Mouse (Mus musculus): ENCODE data around the gene Tmem82. TPM values are rescaled to one million over a fixed set of nuclear protein-coding genes. Genes with fewer than 3 reads are reported as not detected.
A peak's percentile ranks its signal among the peaks of the same experiment; 100 is the strongest.

Tmem82 gene
- polyA plus RNA-seq, 1 experiment from 2014 or later, result 0.65 TPM

GRCm38 (mm10) chr4:141581051-141581450, 37.4 kb downstream of the Tmem82 start:
- Histone ChIP-seq H3K4me1 (no peaks in the 10 kb centered on the region), H3K9me3 (no peaks in the 10 kb centered on the region), H3K4me3 (no peak overlapping the region), H3K27me3 (replicated peaks) (no peaks in the 10 kb centered on the region), H3K27ac (no peak overlapping the region), H3K9ac (no peak overlapping the region), H3K36me3 (replicated peaks) (no peaks in the 10 kb centered on the region), H3K4me2 (no peak overlapping the region)
- ATAC-seq (replicated peaks), result no peak
- WGBS, result 78% methylated on average over 13 of the region's 13 CpGs

GRCm38 (mm10) chr4:141578833-141579232, 39.6 kb downstream of the Tmem82 start:
- no peak for ATAC-seq (replicated peaks)
- no peak overlapping the region for H3K4me2 ChIP-seq

GRCm38 (mm10) chr4:141576877-141577276, 41.6 kb downstream of the Tmem82 start:
- Histone ChIP-seq H3K27ac (no peak overlapping the region), H3K4me2 (no peak overlapping the region), H3K4me3 (no peak overlapping the region), H3K9ac (no peak overlapping the region), H3K36me3 (replicated peaks) (no peaks in the 10 kb centered on the region), H3K9me3 (no peaks in the 10 kb centered on the region), H3K4me1 (0 out of 2 replicates have a peak, but pooled peaks cover 3% of the 10 kb centered on the region), H3K27me3 (replicated peaks) (no peaks in the 10 kb centered on the region)
- 95% methylated on average over 7 of the region's 7 CpGs for WGBS
- ATAC-seq (replicated peaks), result no peak

More at GRCm38 (mm10) chr4:141578833-141579232, 39.6 kb downstream of the Tmem82 start:
- 78% methylated on average over 3 of the region's 3 CpGs for WGBS
- H3K9me3 ChIP-seq, result no peaks in the 10 kb centered on the region
- H3K27ac ChIP-seq, result no peak overlapping the region
- H3K27me3 ChIP-seq (replicated peaks), result no peaks in the 10 kb centered on the region
- H3K36me3 ChIP-seq (replicated peaks), result no peaks in the 10 kb centered on the region
- H3K4me3 ChIP-seq, result no peak overlapping the region
- no peak overlapping the region for H3K9ac ChIP-seq
- 0 out of 2 replicates have a peak, but pooled peaks cover 3% of the 10 kb centered on the region for H3K4me1 ChIP-seq

GRCm38 (mm10) chr4:141576404-141576803, 42.0 kb downstream of the Tmem82 start:
- no peak for ATAC-seq (replicated peaks)
- Histone ChIP-seq H3K9me3 (no peaks in the 10 kb centered on the region), H3K27ac (no peak overlapping the region), H3K27me3 (replicated peaks) (no peaks in the 10 kb centered on the region), H3K4me2 (no peak overlapping the region), H3K4me3 (no peak overlapping the region), H3K4me1 (0 out of 2 replicates have a peak, but pooled peaks cover 3% of the 10 kb centered on the region), H3K9ac (no peak overlapping the region), H3K36me3 (replicated peaks) (no peaks in the 10 kb centered on the region)
- WGBS, result 89% methylated on average over 11 of the region's 11 CpGs

- Histone ChIP-seq H3K9me3 (no peaks in the 10 kb centered on the region), H3K4me2 (no peak overlapping the region), H3K9ac (no peak overlapping the region), H3K4me3 (no peak overlapping the region), H3K36me3 (replicated peaks) (no peaks in the 10 kb centered on the region), H3K4me1 (0 out of 2 replicates have a peak, but pooled peaks cover 3% of the 10 kb centered on the region), H3K27ac (no peak overlapping the region), H3K27me3 (replicated peaks) (no peaks in the 10 kb centered on the region)
- ATAC-seq (replicated peaks), result peak; percentile 70
- 41% methylated on average over 27 of the region's 27 CpGs for WGBS
Observed at GRCm38 (mm10) chr4:141574789-141575702, 43.4 kb downstream of the Tmem82 start.

- 0 out of 2 replicates have a peak, but pooled peaks cover 3% of the 10 kb centered on the region for H3K4me1 ChIP-seq
- no peak overlapping the region for H3K27ac ChIP-seq
- H3K36me3 ChIP-seq (replicated peaks), result no peaks in the 10 kb centered on the region
- no peaks in the 10 kb centered on the region for H3K27me3 ChIP-seq (replicated peaks)
- no peak for ATAC-seq (replicated peaks)
- 78% methylated on average over 6 of the region's 6 CpGs for WGBS
- no peak overlapping the region for H3K4me3 ChIP-seq
- no peak overlapping the region for H3K9ac ChIP-seq
- no peaks in the 10 kb centered on the region for H3K9me3 ChIP-seq
- no peak overlapping the region for H3K4me2 ChIP-seq
Observed at GRCm38 (mm10) chr4:141573359-141573966, 45.0 kb downstream of the Tmem82 start.

GRCm38 (mm10) chr4:141572668-141573358, 45.6 kb downstream of the Tmem82 start:
- no peaks in the 10 kb centered on the region for H3K36me3 ChIP-seq (replicated peaks)
- no peak overlapping the region for H3K9ac ChIP-seq
- 0 out of 2 replicates have a peak, but pooled peaks cover 3% of the 10 kb centered on the region for H3K4me1 ChIP-seq
- H3K4me2 ChIP-seq, result no peak overlapping the region
- no peaks in the 10 kb centered on the region for H3K27me3 ChIP-seq (replicated peaks)
- H3K4me3 ChIP-seq, result no peak overlapping the region
- ATAC-seq (replicated peaks), result no peak
- 81% methylated on average over 7 of the region's 7 CpGs for WGBS
- no peaks in the 10 kb centered on the region for H3K9me3 ChIP-seq
- H3K27ac ChIP-seq, result no peak overlapping the region

- no peaks in the 10 kb centered on the region for H3K36me3 ChIP-seq (replicated peaks)
- WGBS, result 82% methylated on average over 10 of the region's 10 CpGs
- no peaks in the 10 kb centered on the region for H3K9me3 ChIP-seq
- H3K4me3 ChIP-seq, result no peak overlapping the region
- H3K9ac ChIP-seq, result no peak overlapping the region
- H3K4me1 ChIP-seq, result 0 out of 2 replicates have a peak, but pooled peaks cover 3% of the 10 kb centered on the region
- H3K27me3 ChIP-seq (replicated peaks), result no peaks in the 10 kb centered on the region
- no peak for ATAC-seq (replicated peaks)
- H3K27ac ChIP-seq, result no peak overlapping the region
- H3K4me2 ChIP-seq, result no peak overlapping the region
Observed at GRCm38 (mm10) chr4:141571934-141572333, 46.5 kb downstream of the Tmem82 start.

- no peak overlapping the region for H3K9ac ChIP-seq
- no peak for ATAC-seq (replicated peaks)
- H3K27me3 ChIP-seq (replicated peaks), result no peaks in the 10 kb centered on the region
- no peak overlapping the region for H3K27ac ChIP-seq
- 77% methylated on average over 6 of the region's 6 CpGs for WGBS
- no peak overlapping the region for H3K4me3 ChIP-seq
- no peak overlapping the region for H3K4me2 ChIP-seq
- no peaks in the 10 kb centered on the region for H3K36me3 ChIP-seq (replicated peaks)
- H3K9me3 ChIP-seq, result no peaks in the 10 kb centered on the region
- 0 out of 2 replicates have a peak, but pooled peaks cover 3% of the 10 kb centered on the region for H3K4me1 ChIP-seq
Observed at GRCm38 (mm10) chr4:141571337-141571739, 47.1 kb downstream of the Tmem82 start.

GRCm38 (mm10) chr4:141570821-141571220, 47.6 kb downstream of the Tmem82 start:
- Histone ChIP-seq H3K9me3 (no peaks in the 10 kb centered on the region), H3K36me3 (replicated peaks) (no peaks in the 10 kb centered on the region), H3K9ac (no peak overlapping the region), H3K4me1 (0 out of 2 replicates have a peak, but pooled peaks cover 3% of the 10 kb centered on the region), H3K27ac (no peak overlapping the region), H3K4me2 (no peak overlapping the region), H3K27me3 (replicated peaks) (no peaks in the 10 kb centered on the region), H3K4me3 (no peak overlapping the region)
- 85% methylated on average over 1 of the region's 1 CpGs for WGBS
- ATAC-seq (replicated peaks), result no peak

- 65% methylated on average over 6 of the region's 6 CpGs for WGBS
- no peak for ATAC-seq (replicated peaks)
- H3K4me1 ChIP-seq, result no peaks in the 10 kb centered on the region
- no peaks in the 10 kb centered on the region for H3K36me3 ChIP-seq (replicated peaks)
- no peak overlapping the region for H3K9ac ChIP-seq
- no peaks in the 10 kb centered on the region for H3K9me3 ChIP-seq
- H3K27ac ChIP-seq, result no peak overlapping the region
- no peak overlapping the region for H3K4me2 ChIP-seq
- H3K27me3 ChIP-seq (replicated peaks), result no peaks in the 10 kb centered on the region
- no peak overlapping the region for H3K4me3 ChIP-seq
Observed at GRCm38 (mm10) chr4:141570004-141570403, 48.4 kb downstream of the Tmem82 start.

- no peak overlapping the region for H3K4me2 ChIP-seq
- H3K4me3 ChIP-seq, result no peak overlapping the region
- H3K9ac ChIP-seq, result no peak overlapping the region
- no peaks in the 10 kb centered on the region for H3K4me1 ChIP-seq
- no peaks in the 10 kb centered on the region for H3K27me3 ChIP-seq (replicated peaks)
- H3K27ac ChIP-seq, result no peak overlapping the region
- no peaks in the 10 kb centered on the region for H3K36me3 ChIP-seq (replicated peaks)
- ATAC-seq (replicated peaks), result no peak
- no peaks in the 10 kb centered on the region for H3K9me3 ChIP-seq
- WGBS, result 84% methylated on average over 5 of the region's 5 CpGs
Observed at GRCm38 (mm10) chr4:141568966-141569365, 49.5 kb downstream of the Tmem82 start.
